Mouse (Mus musculus): ENCODE measurements around the gene Ugt2b37.

DNA sequence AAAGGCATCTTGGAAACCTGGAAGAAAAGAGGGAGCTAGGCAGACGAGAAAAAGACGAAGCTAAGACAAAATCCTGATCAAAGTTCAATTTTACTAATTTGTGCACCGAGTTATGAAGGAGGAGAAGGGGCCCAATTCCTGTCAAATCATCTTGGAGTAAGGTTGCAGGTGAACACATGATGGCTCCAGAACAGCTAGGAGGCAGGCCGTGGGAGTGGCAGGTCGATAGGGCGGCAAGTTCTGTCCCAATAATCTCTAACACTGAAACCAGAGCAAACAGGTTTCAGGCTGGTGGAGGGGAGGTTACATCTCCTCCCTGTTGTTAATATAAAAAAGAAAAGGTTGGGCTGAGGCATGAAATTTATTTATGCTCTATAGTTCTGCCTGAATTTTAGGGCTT lies 21.0 kb upstream of the Ugt2b37 start:
- no peak for TF ChIP-seq POLR2A (IDR thresholded peaks at IDR 0.05; ENCODE audit: borderline replicate concordance, low read depth, low read length)
- TF ChIP-seq CTCF (IDR thresholded peaks at IDR 0.05; ENCODE audit: low read depth, low read length), result no peak
